Mouse (Mus musculus): ENCODE measurements around the gene Slc6a15. TPM values are rescaled to one million over a fixed set of nuclear protein-coding genes. Genes with fewer than 3 reads are reported as not detected.
A peak's percentile ranks its signal among the peaks of the same experiment; 100 is the strongest.

Gene Slc6a15
- polyA plus RNA-seq, 1 experiment: 1.5 TPM

DNA sequence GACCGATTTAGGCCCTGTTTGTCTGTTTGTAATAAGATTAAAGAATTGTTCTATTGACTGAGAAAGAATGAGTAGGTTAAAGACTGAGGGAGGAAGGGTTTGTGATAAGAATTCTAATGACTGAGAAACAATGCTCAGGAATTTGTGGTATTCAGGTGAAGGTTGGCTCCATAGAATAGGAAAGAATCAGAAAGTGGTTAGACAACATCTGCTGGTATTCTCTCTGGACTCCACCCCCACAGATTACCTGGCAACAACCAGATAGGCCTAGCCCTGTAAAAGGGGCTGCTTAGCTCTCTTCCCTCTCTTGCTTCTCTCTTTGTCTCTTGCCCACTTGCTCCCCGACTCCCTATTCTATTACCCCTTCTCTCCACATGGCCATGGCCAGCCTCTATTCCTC, 20.8 kb upstream of the Slc6a15 start:
- no peaks in the 10 kb centered on the region for H3K79me3 ChIP-seq (ENCODE audit: low read depth)
- no peak overlapping the region for H3K4me3 ChIP-seq (ENCODE audit: insufficient read depth, poor library complexity, severe bottlenecking)
- H3ac ChIP-seq (ENCODE audit: control insufficient read depth, insufficient read length, low read depth): no peak overlapping the region
- H3K36me3 ChIP-seq (ENCODE audit: control insufficient read depth, insufficient read depth): no peaks in the 10 kb centered on the region
- H3K27me3 ChIP-seq (ENCODE audit: control insufficient read depth, insufficient read depth, insufficient read length): no peaks in the 10 kb centered on the region
- no peaks in the 10 kb centered on the region for H3K79me2 ChIP-seq (ENCODE audit: control insufficient read depth, insufficient read depth)
- TF ChIP-seq CEBPB (IDR thresholded peaks at IDR 0.05; ENCODE audit: low read depth): no peak
- TF ChIP-seq MYOD1 (IDR thresholded peaks at IDR 0.05; ENCODE audit: control insufficient read depth, insufficient read length, low read depth): no peak
- no peak for TF ChIP-seq MYOG (IDR thresholded peaks at IDR 0.05; ENCODE audit: control insufficient read depth, extremely low read depth, insufficient read length)
- no peak for TF ChIP-seq USF1 (IDR thresholded peaks at IDR 0.05; ENCODE audit: low read depth)
- TF ChIP-seq MAX (IDR thresholded peaks at IDR 0.05): no peak
- TF ChIP-seq FOSL1 (IDR thresholded peaks at IDR 0.05; ENCODE audit: insufficient read depth, low read length, poor library complexity, severe bottlenecking): no peak
- TF ChIP-seq CTCF (IDR thresholded peaks at IDR 0.05; ENCODE audit: control insufficient read depth, insufficient read depth, insufficient read length): no peak

DNA sequence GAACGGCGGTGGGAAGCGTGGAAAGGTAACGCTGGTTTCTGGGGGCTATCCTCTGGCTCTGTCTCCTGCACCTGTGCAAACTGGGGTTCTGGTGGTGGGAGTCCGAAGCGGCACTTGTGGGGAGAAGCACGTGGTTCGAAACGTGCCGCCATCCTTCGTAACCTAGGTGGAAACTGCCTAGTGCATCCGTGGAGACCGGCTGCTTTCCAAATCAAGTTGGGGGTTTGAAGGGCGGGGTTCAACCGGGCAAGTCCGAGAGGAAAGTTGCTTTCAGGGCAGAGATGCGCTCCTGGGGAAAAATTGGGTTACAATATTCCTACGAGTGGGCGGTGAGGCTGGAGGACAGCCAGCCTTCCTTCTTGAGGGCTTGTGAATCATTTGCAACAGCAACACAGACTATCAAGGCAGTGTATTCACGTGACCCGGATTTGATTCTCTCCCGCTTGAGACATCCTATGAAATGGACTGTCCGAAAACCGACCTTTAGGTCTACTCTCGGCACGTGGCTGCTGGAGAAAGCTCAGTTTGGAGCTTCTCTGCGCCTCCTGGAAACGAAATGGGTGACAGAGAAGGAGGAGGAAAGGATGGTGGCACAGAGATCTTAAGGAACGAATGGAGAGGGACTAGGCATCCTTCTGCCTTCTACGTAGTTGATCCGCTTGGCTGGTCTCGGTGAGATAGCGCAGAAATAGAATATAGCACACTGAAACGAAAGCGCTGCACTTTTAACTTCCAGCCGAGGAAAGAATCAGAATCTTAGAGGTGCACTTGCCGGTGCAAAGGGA, 905 bp downstream of the Slc6a15 start:
- H3ac ChIP-seq (ENCODE audit: control insufficient read depth, insufficient read length, low read depth): peak overlapping the region; percentile 57
- H3K79me2 ChIP-seq (ENCODE audit: control insufficient read depth, insufficient read depth): no peaks in the 10 kb centered on the region
- H3K79me3 ChIP-seq (ENCODE audit: low read depth): no peaks in the 10 kb centered on the region
- TF ChIP-seq USF1 (IDR thresholded peaks at IDR 0.05; ENCODE audit: low read depth) (peak; percentile 68), MAX (IDR thresholded peaks at IDR 0.05) (no peak), MYOD1 (IDR thresholded peaks at IDR 0.05; ENCODE audit: control insufficient read depth, insufficient read length, low read depth) (no peak), CEBPB (IDR thresholded peaks at IDR 0.05; ENCODE audit: low read depth) (no peak)
- H3K4me3 ChIP-seq (ENCODE audit: insufficient read depth, poor library complexity, severe bottlenecking): peak overlapping the region; percentile 36
- H3K27me3 ChIP-seq (ENCODE audit: control insufficient read depth, insufficient read depth, insufficient read length): no peaks in the 10 kb centered on the region
- H3K36me3 ChIP-seq (ENCODE audit: control insufficient read depth, insufficient read depth): no peaks in the 10 kb centered on the region

DNA sequence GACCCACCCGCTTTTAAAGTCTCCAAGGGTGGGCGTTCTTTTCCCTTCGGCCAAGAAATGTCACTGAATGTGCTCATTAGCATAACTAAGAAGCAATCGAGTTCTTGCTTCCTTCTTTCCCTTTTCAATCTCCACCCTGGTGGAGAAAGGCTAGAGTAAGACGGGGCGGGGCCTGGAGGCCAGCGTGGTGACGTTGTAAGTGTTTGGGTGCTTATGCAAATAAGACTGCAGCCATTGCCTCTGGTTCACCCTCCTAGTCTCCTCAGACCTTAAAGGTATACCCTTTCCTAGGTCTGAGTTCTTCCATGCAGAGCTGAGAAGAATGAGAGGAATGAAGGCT, 1.5 kb downstream of the Slc6a15 start:
- Histone ChIP-seq H3K4me3 (ENCODE audit: insufficient read depth, poor library complexity, severe bottlenecking) (peak overlapping the region; percentile 36), H3K36me3 (ENCODE audit: control insufficient read depth, insufficient read depth) (no peaks in the 10 kb centered on the region), H3K79me2 (ENCODE audit: control insufficient read depth, insufficient read depth) (no peaks in the 10 kb centered on the region), H3ac (ENCODE audit: control insufficient read depth, insufficient read length, low read depth) (peak overlapping the region; percentile 57), H3K27me3 (ENCODE audit: control insufficient read depth, insufficient read depth, insufficient read length) (no peaks in the 10 kb centered on the region), H3K79me3 (ENCODE audit: low read depth) (no peaks in the 10 kb centered on the region)
- TF ChIP-seq CTCF (IDR thresholded peaks at IDR 0.05; ENCODE audit: control insufficient read depth, insufficient read depth, insufficient read length): no peak
- TF ChIP-seq MYOG (IDR thresholded peaks at IDR 0.05; ENCODE audit: control insufficient read depth, extremely low read depth, insufficient read length): no peak
- TF ChIP-seq CEBPB (IDR thresholded peaks at IDR 0.05; ENCODE audit: low read depth): no peak
- TF ChIP-seq MAX (IDR thresholded peaks at IDR 0.05): no peak
- TF ChIP-seq MYOD1 (IDR thresholded peaks at IDR 0.05; ENCODE audit: control insufficient read depth, insufficient read length, low read depth): no peak
- no peak for TF ChIP-seq FOSL1 (IDR thresholded peaks at IDR 0.05; ENCODE audit: insufficient read depth, low read length, poor library complexity, severe bottlenecking)
- TF ChIP-seq USF1 (IDR thresholded peaks at IDR 0.05; ENCODE audit: low read depth): no peak

DNA sequence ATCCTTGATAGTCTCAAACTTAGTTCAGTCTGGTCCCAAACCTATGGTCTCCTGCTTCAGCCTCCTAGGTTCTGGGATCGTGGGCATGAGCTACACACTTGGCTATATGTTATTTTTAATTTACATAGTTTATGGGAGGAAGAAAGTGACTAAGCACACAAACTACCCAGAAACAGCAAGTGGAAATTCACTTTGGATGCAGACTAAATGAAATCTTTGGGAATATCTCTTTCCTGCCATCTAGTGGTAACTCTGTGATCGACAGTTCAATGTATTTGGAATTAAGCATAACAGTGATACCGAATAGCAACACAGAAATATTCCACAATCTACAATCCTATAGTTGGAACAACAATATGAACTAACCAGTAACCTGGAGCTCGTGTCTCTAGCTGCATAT, 34.6 kb downstream of the Slc6a15 start:
- Histone ChIP-seq H3ac (ENCODE audit: control insufficient read depth, insufficient read length, low read depth) (no peak overlapping the region), H3K36me3 (ENCODE audit: control insufficient read depth, insufficient read depth) (no peaks in the 10 kb centered on the region), H3K79me3 (ENCODE audit: low read depth) (no peaks in the 10 kb centered on the region), H3K27me3 (ENCODE audit: control insufficient read depth, insufficient read depth, insufficient read length) (no peaks in the 10 kb centered on the region), H3K4me3 (ENCODE audit: insufficient read depth, poor library complexity, severe bottlenecking) (no peak overlapping the region), H3K79me2 (ENCODE audit: control insufficient read depth, insufficient read depth) (no peaks in the 10 kb centered on the region)
- TF ChIP-seq FOSL1 (IDR thresholded peaks at IDR 0.05; ENCODE audit: insufficient read depth, low read length, poor library complexity, severe bottlenecking) (no peak), MYOG (IDR thresholded peaks at IDR 0.05; ENCODE audit: control insufficient read depth, extremely low read depth, insufficient read length) (no peak), MAX (IDR thresholded peaks at IDR 0.05) (no peak), CTCF (IDR thresholded peaks at IDR 0.05; ENCODE audit: control insufficient read depth, insufficient read depth, insufficient read length) (no peak), USF1 (IDR thresholded peaks at IDR 0.05; ENCODE audit: low read depth) (no peak), MYOD1 (IDR thresholded peaks at IDR 0.05; ENCODE audit: control insufficient read depth, insufficient read length, low read depth) (no peak), CEBPB (IDR thresholded peaks at IDR 0.05; ENCODE audit: low read depth) (no peak)

DNA sequence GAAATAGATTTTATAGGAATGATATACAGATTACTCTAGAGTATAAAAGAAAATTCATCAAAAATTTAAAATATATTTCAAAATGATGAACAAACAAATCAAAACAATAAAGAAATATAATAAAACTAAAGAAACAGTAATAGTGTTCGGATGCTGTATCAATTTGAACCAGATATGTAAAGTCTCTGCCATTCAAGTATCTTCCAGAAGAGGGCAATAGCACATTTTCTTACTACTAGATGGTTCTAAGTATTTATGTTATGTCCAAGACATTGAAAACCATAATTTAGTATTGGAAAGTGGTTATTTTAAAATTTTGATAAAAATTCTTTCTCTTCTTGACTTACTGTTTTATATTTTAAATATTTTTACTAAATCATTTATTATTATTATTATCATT, 60.1 kb downstream of the Slc6a15 start:
- H3K27me3 ChIP-seq (ENCODE audit: control insufficient read depth, insufficient read depth, insufficient read length): no peaks in the 10 kb centered on the region
- no peak for TF ChIP-seq MYOD1 (IDR thresholded peaks at IDR 0.05; ENCODE audit: control insufficient read depth, insufficient read length, low read depth)
- TF ChIP-seq MYOG (IDR thresholded peaks at IDR 0.05; ENCODE audit: control insufficient read depth, extremely low read depth, insufficient read length): no peak
- TF ChIP-seq CTCF (IDR thresholded peaks at IDR 0.05; ENCODE audit: control insufficient read depth, insufficient read depth, insufficient read length): no peak
- no peak for TF ChIP-seq FOSL1 (IDR thresholded peaks at IDR 0.05; ENCODE audit: insufficient read depth, low read length, poor library complexity, severe bottlenecking)
- no peak for TF ChIP-seq USF1 (IDR thresholded peaks at IDR 0.05; ENCODE audit: low read depth)
- no peak for TF ChIP-seq MAX (IDR thresholded peaks at IDR 0.05)
- TF ChIP-seq CEBPB (IDR thresholded peaks at IDR 0.05; ENCODE audit: low read depth): no peak
- H3K79me3 ChIP-seq (ENCODE audit: low read depth): no peaks in the 10 kb centered on the region

DNA sequence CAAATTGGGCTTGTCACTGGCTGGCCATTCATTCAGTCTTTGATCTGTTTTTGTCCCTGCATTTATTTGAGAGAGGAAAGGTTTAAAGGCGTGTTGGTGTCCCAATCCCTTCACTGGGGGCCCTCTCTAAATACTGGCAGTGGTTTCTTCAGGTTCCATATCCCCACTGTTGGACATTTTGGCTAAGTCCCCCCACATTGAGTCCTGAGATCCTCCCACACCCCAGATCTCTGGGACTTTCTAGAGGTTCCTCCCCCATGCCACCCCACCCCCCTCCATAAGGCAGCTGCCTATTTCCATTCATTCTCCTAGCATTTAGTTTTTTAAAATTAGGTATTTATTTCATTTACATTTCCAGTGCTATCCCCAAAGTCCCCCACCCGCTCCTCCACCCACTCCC, 75.0 kb downstream of the Slc6a15 start:
- Histone ChIP-seq H3K79me3 (ENCODE audit: low read depth) (no peaks in the 10 kb centered on the region), H3K79me2 (ENCODE audit: control insufficient read depth, insufficient read depth) (no peaks in the 10 kb centered on the region), H3K27me3 (ENCODE audit: control insufficient read depth, insufficient read depth, insufficient read length) (no peaks in the 10 kb centered on the region), H3ac (ENCODE audit: control insufficient read depth, insufficient read length, low read depth) (no peak overlapping the region), H3K4me3 (ENCODE audit: insufficient read depth, poor library complexity, severe bottlenecking) (no peak overlapping the region), H3K36me3 (ENCODE audit: control insufficient read depth, insufficient read depth) (no peaks in the 10 kb centered on the region)
- no peak for TF ChIP-seq CEBPB (IDR thresholded peaks at IDR 0.05; ENCODE audit: low read depth)
- TF ChIP-seq MYOG (IDR thresholded peaks at IDR 0.05; ENCODE audit: control insufficient read depth, extremely low read depth, insufficient read length): no peak
- TF ChIP-seq MYOD1 (IDR thresholded peaks at IDR 0.05; ENCODE audit: control insufficient read depth, insufficient read length, low read depth): no peak
- no peak for TF ChIP-seq MAX (IDR thresholded peaks at IDR 0.05)
- TF ChIP-seq CTCF (IDR thresholded peaks at IDR 0.05; ENCODE audit: control insufficient read depth, insufficient read depth, insufficient read length): no peak
- TF ChIP-seq USF1 (IDR thresholded peaks at IDR 0.05; ENCODE audit: low read depth): no peak
- no peak for TF ChIP-seq FOSL1 (IDR thresholded peaks at IDR 0.05; ENCODE audit: insufficient read depth, low read length, poor library complexity, severe bottlenecking)

More for the DNA sequence above, 60.1 kb downstream of the Slc6a15 start:
- H3ac ChIP-seq (ENCODE audit: control insufficient read depth, insufficient read length, low read depth): no peak overlapping the region
- no peaks in the 10 kb centered on the region for H3K79me2 ChIP-seq (ENCODE audit: control insufficient read depth, insufficient read depth)
- H3K36me3 ChIP-seq (ENCODE audit: control insufficient read depth, insufficient read depth): no peaks in the 10 kb centered on the region
- H3K4me3 ChIP-seq (ENCODE audit: insufficient read depth, poor library complexity, severe bottlenecking): no peak overlapping the region

Data from C2C12 (cell line).